Mouse (Mus musculus) thymus, adult 2 months (tissue): ENCODE results near the gene Hrh1.

Source experiments
- CTCF ChIP-seq: fragments of 200-500 bp; IDR thresholded peaks from 2 replicates; pipeline ENCODE4 v1.5.1; 2012; ENCODE audit warnings: mild to moderate bottlenecking, control low read depth, low read length, moderate library complexity, borderline replicate concordance; ENCODE audit not compliant: control insufficient read depth, poor library complexity, insufficient read depth; ENCODE audit errors: extremely low read depth
- POLR2A ChIP-seq: fragments of 200-500 bp; IDR thresholded peaks from 2 replicates; pipeline ENCODE4 v1.6.1; 2012; ENCODE audit warnings: mild to moderate bottlenecking, low read length, control low read depth, moderate library complexity; ENCODE audit not compliant: control insufficient read depth, poor library complexity, insufficient read depth; ENCODE audit errors: extremely low read depth

DNA sequence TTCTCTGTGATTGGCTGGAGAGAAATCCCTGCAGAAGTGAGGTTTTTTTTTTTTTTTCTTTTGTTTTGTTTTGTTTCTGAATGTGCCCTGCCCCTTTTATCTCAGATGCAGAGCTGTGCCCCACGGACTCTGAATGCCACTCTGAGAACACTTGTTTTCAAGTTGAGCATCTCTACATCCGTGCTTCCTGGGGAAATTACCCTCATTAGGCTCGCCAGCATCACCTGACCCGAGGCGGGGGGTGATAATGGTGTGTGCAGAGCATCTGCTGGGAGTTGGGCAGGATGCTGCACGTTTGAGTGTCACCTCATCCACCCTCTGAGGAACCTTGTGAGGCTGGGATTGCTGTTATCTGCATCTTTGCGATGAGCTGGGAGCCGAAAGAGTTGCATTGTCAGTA is 14.2 kb downstream of the Hrh1 start:
- no peak for TF ChIP-seq CTCF
- no peak for TF ChIP-seq POLR2A
